Mouse (Mus musculus): ENCODE results near the gene Ncor1. TPM values are rescaled to one million over a fixed set of nuclear protein-coding genes. Genes with fewer than 3 reads are reported as not detected.
"Not testable (repeated sequence)": the region's sequence is repeated elsewhere in the genome, so short reads cannot be mapped to it uniquely, and the experiment has no call there.

Ncor1 gene
- polyA plus RNA-seq, 1 experiment from 2014 or later, result 150 TPM

- Histone ChIP-seq H3K27me3 (ENCODE audit: control insufficient read depth, insufficient read depth, low read length) (no peaks in the 10 kb centered on the region), H3K4me3 (ENCODE audit: control insufficient read depth in 1 of 2, insufficient read depth in 1 of 2, low read depth in 1 of 2, low read length in 2 of 2) (no peak overlapping the region), H3K27ac (replicated peaks in 1 of 2; ENCODE audit: control insufficient read depth in 1 of 2, insufficient read depth in 1 of 2, low read depth in 2 of 2, low read length in 2 of 2) (no peak overlapping the region), H3K9ac (ENCODE audit: low read length) (no peak overlapping the region), H3K36me3 (ENCODE audit: control insufficient read depth, insufficient read depth, low read length) (peaks cover 55% of the 10 kb centered on the region), H3K4me1 (ENCODE audit: control insufficient read depth in 2 of 2, insufficient read depth in 2 of 2, low read length in 2 of 2) (no peaks in the 10 kb centered on the region), H3K9me3 (ENCODE audit: control insufficient read depth, low read length) (no peaks in the 10 kb centered on the region), H3K4me2 (ENCODE audit: low read length) (no peak overlapping the region)
- no peak for ATAC-seq (ENCODE audit: insufficient number of reproducible peaks, insufficient read depth, low FRiP score, low read depth)
- 88% methylated on average over 2 of the region's 2 CpGs for WGBS
Observed at GRCm38 (mm10) chr11:62408848-62409247, 49.5 kb downstream of the Ncor1 start.

GRCm38 (mm10) chr11:62396405-62396804 lies 61.9 kb downstream of the Ncor1 start:
- Histone ChIP-seq H3K9me3 (ENCODE audit: control insufficient read depth, low read length) (no peaks in the 10 kb centered on the region), H3K4me3 (ENCODE audit: control insufficient read depth in 1 of 2, insufficient read depth in 1 of 2, low read depth in 1 of 2, low read length in 2 of 2) (no peak overlapping the region), H3K4me1 (ENCODE audit: control insufficient read depth in 2 of 2, insufficient read depth in 2 of 2, low read length in 2 of 2) (no peaks in the 10 kb centered on the region), H3K36me3 (ENCODE audit: control insufficient read depth, insufficient read depth, low read length) (peaks cover 72% of the 10 kb centered on the region), H3K9ac (ENCODE audit: low read length) (no peak overlapping the region), H3K4me2 (ENCODE audit: low read length) (no peak overlapping the region), H3K27me3 (ENCODE audit: control insufficient read depth, insufficient read depth, low read length) (no peaks in the 10 kb centered on the region), H3K27ac (replicated peaks in 1 of 2; ENCODE audit: control insufficient read depth in 1 of 2, insufficient read depth in 1 of 2, low read depth in 2 of 2, low read length in 2 of 2) (no peak overlapping the region)
- 89% methylated on average over 2 of the region's 2 CpGs for WGBS
- no peak for ATAC-seq (ENCODE audit: insufficient number of reproducible peaks, insufficient read depth, low FRiP score, low read depth)

- H3K4me2 ChIP-seq (ENCODE audit: low read length), result no peak overlapping the region
- no peak overlapping the region for H3K4me3 ChIP-seq (ENCODE audit: control insufficient read depth in 1 of 2, insufficient read depth in 1 of 2, low read depth in 1 of 2, low read length in 2 of 2)
- no peaks in the 10 kb centered on the region for H3K27me3 ChIP-seq (ENCODE audit: control insufficient read depth, insufficient read depth, low read length)
- no peaks in the 10 kb centered on the region for H3K4me1 ChIP-seq (ENCODE audit: control insufficient read depth in 2 of 2, insufficient read depth in 2 of 2, low read length in 2 of 2)
- H3K27ac ChIP-seq (replicated peaks in 1 of 2; ENCODE audit: control insufficient read depth in 1 of 2, insufficient read depth in 1 of 2, low read depth in 2 of 2, low read length in 2 of 2), result no peak overlapping the region
- no peaks in the 10 kb centered on the region for H3K9me3 ChIP-seq (ENCODE audit: control insufficient read depth, low read length)
- H3K36me3 ChIP-seq (ENCODE audit: control insufficient read depth, insufficient read depth, low read length), result peaks cover 76% of the 10 kb centered on the region
- no peak for ATAC-seq (ENCODE audit: insufficient number of reproducible peaks, insufficient read depth, low FRiP score, low read depth)
- WGBS, result 95% methylated on average over 3 of the region's 3 CpGs
- H3K9ac ChIP-seq (ENCODE audit: low read length), result no peak overlapping the region
Observed at GRCm38 (mm10) chr11:62388331-62388679, 70.0 kb downstream of the Ncor1 start.

GRCm38 (mm10) chr11:62387608-62388330 lies 70.6 kb downstream of the Ncor1 start:
- Histone ChIP-seq H3K4me1 (ENCODE audit: control insufficient read depth in 2 of 2, insufficient read depth in 2 of 2, low read length in 2 of 2) (no peaks in the 10 kb centered on the region), H3K4me2 (ENCODE audit: low read length) (no peak overlapping the region), H3K4me3 (ENCODE audit: control insufficient read depth in 1 of 2, insufficient read depth in 1 of 2, low read depth in 1 of 2, low read length in 2 of 2) (no peak overlapping the region), H3K27ac (replicated peaks in 1 of 2; ENCODE audit: control insufficient read depth in 1 of 2, insufficient read depth in 1 of 2, low read depth in 2 of 2, low read length in 2 of 2) (no peak overlapping the region), H3K9ac (ENCODE audit: low read length) (no peak overlapping the region), H3K36me3 (ENCODE audit: control insufficient read depth, insufficient read depth, low read length) (peaks cover 79% of the 10 kb centered on the region), H3K27me3 (ENCODE audit: control insufficient read depth, insufficient read depth, low read length) (no peaks in the 10 kb centered on the region), H3K9me3 (ENCODE audit: control insufficient read depth, low read length) (no peaks in the 10 kb centered on the region)
- ATAC-seq (ENCODE audit: insufficient number of reproducible peaks, insufficient read depth, low FRiP score, low read depth), result no peak
- 96% methylated on average over 10 of the region's 10 CpGs for WGBS

- not testable (repeated sequence) for ATAC-seq (ENCODE audit: insufficient number of reproducible peaks, insufficient read depth, low FRiP score, low read depth); H3K4me1 ChIP-seq (ENCODE audit: control insufficient read depth in 2 of 2, insufficient read depth in 2 of 2, low read length in 2 of 2); H3K9me3 ChIP-seq (ENCODE audit: control insufficient read depth, low read length); H3K9ac ChIP-seq (ENCODE audit: low read length); H3K27ac ChIP-seq (replicated peaks in 1 of 2; ENCODE audit: control insufficient read depth in 1 of 2, insufficient read depth in 1 of 2, low read depth in 2 of 2, low read length in 2 of 2); H3K4me2 ChIP-seq (ENCODE audit: low read length); H3K27me3 ChIP-seq (ENCODE audit: control insufficient read depth, insufficient read depth, low read length); H3K4me3 ChIP-seq (ENCODE audit: control insufficient read depth in 1 of 2, insufficient read depth in 1 of 2, low read depth in 1 of 2, low read length in 2 of 2)
- 86% methylated on average over 6 of the region's 6 CpGs for WGBS
- H3K36me3 ChIP-seq (ENCODE audit: control insufficient read depth, insufficient read depth, low read length), result peaks cover 84% of the 10 kb centered on the region
Observed at GRCm38 (mm10) chr11:62377202-62377851, 81.0 kb downstream of the Ncor1 start.

- WGBS, result 94% methylated on average over 2 of the region's 2 CpGs
- Histone ChIP-seq H3K4me2 (ENCODE audit: low read length) (no peak overlapping the region), H3K9me3 (ENCODE audit: control insufficient read depth, low read length) (no peaks in the 10 kb centered on the region), H3K27ac (replicated peaks in 1 of 2; ENCODE audit: control insufficient read depth in 1 of 2, insufficient read depth in 1 of 2, low read depth in 2 of 2, low read length in 2 of 2) (no peak overlapping the region), H3K27me3 (ENCODE audit: control insufficient read depth, insufficient read depth, low read length) (no peaks in the 10 kb centered on the region), H3K36me3 (ENCODE audit: control insufficient read depth, insufficient read depth, low read length) (peaks cover 82% of the 10 kb centered on the region), H3K4me1 (ENCODE audit: control insufficient read depth in 2 of 2, insufficient read depth in 2 of 2, low read length in 2 of 2) (no peaks in the 10 kb centered on the region), H3K4me3 (ENCODE audit: control insufficient read depth in 1 of 2, insufficient read depth in 1 of 2, low read depth in 1 of 2, low read length in 2 of 2) (no peak overlapping the region), H3K9ac (ENCODE audit: low read length) (no peak overlapping the region)
- ATAC-seq (ENCODE audit: insufficient number of reproducible peaks, insufficient read depth, low FRiP score, low read depth), result no peak
Observed at GRCm38 (mm10) chr11:62371776-62372175, 86.6 kb downstream of the Ncor1 start.

- H3K36me3 ChIP-seq (ENCODE audit: control insufficient read depth, insufficient read depth, low read length), result peaks cover 82% of the 10 kb centered on the region
Observed at GRCm38 (mm10) chr11:62369924-62370323, 88.4 kb downstream of the Ncor1 start.

GRCm38 (mm10) chr11:62366879-62367278 lies 91.5 kb downstream of the Ncor1 start:
- Histone ChIP-seq H3K9me3 (ENCODE audit: control insufficient read depth, low read length) (no peaks in the 10 kb centered on the region), H3K27ac (replicated peaks in 1 of 2; ENCODE audit: control insufficient read depth in 1 of 2, insufficient read depth in 1 of 2, low read depth in 2 of 2, low read length in 2 of 2) (no peak overlapping the region), H3K36me3 (ENCODE audit: control insufficient read depth, insufficient read depth, low read length) (peaks cover 83% of the 10 kb centered on the region), H3K4me1 (ENCODE audit: control insufficient read depth in 2 of 2, insufficient read depth in 2 of 2, low read length in 2 of 2) (no peaks in the 10 kb centered on the region), H3K4me2 (ENCODE audit: low read length) (no peak overlapping the region), H3K9ac (ENCODE audit: low read length) (no peak overlapping the region), H3K4me3 (ENCODE audit: control insufficient read depth in 1 of 2, insufficient read depth in 1 of 2, low read depth in 1 of 2, low read length in 2 of 2) (no peak overlapping the region), H3K27me3 (ENCODE audit: control insufficient read depth, insufficient read depth, low read length) (no peaks in the 10 kb centered on the region)
- no peak for ATAC-seq (ENCODE audit: insufficient number of reproducible peaks, insufficient read depth, low FRiP score, low read depth)
- 88% methylated on average over 6 of the region's 6 CpGs for WGBS

More at GRCm38 (mm10) chr11:62369924-62370323, 88.4 kb downstream of the Ncor1 start:
- Histone ChIP-seq H3K4me2 (ENCODE audit: low read length) (no peak overlapping the region), H3K27ac (replicated peaks in 1 of 2; ENCODE audit: control insufficient read depth in 1 of 2, insufficient read depth in 1 of 2, low read depth in 2 of 2, low read length in 2 of 2) (no peak overlapping the region), H3K27me3 (ENCODE audit: control insufficient read depth, insufficient read depth, low read length) (no peaks in the 10 kb centered on the region), H3K4me1 (ENCODE audit: control insufficient read depth in 2 of 2, insufficient read depth in 2 of 2, low read length in 2 of 2) (no peaks in the 10 kb centered on the region), H3K9ac (ENCODE audit: low read length) (no peak overlapping the region), H3K9me3 (ENCODE audit: control insufficient read depth, low read length) (no peaks in the 10 kb centered on the region), H3K4me3 (ENCODE audit: control insufficient read depth in 1 of 2, insufficient read depth in 1 of 2, low read depth in 1 of 2, low read length in 2 of 2) (no peak overlapping the region)
- no peak for ATAC-seq (ENCODE audit: insufficient number of reproducible peaks, insufficient read depth, low FRiP score, low read depth)

Measured in heart, embryonic 14.5 days (tissue).